21 mouse cellular contexts compared by ENCODE assay signal in the genomic region with DNA sequence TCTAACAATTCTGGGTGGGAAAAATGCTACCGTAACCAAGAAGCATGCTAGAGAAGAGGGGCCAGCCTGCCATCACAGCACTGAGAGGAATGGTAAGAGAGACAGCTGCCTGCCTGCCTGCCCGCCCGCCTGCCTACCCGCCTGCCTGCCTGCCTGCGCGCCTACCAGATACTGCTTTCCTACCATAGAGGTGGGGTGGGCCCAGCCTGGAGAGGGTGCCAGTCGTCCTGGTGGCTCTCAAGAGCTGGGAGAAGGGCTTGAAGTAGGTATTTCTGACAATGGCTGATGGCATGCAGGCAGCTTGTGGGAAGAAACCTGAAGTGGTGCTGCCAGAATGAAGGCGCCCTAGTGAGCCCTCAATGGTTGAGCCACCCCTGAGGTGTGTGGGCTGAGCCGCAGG.
"Had no signal": no experiment of that assay in that cellular context is flagged by ENCODE, and none has a peak within 500 bp of the region (broad histone marks: within the 10 kb centered on the region; RNA-seq: fewer than 3 reads in every experiment).

No protein-coding gene starts in this region.

- H3K27me3 ChIP-seq: midbrain, embryonic 15.5 days; neural tube, embryonic 13.5 days; stomach, embryonic 15.5 days had no signal

- H3K9me3 ChIP-seq: kidney, embryonic 15.5 days; limb, embryonic 12.5 days; limb, embryonic 15.5 days; midbrain, embryonic 12.5 days; midbrain, embryonic 15.5 days; neural tube, embryonic 13.5 days; stomach, embryonic 15.5 days had no signal

- ATAC-seq: liver, postnatal 0 days; midbrain, embryonic 15.5 days had no signal

- H3K4me2 ChIP-seq: kidney, embryonic 15.5 days; limb, embryonic 12.5 days; limb, embryonic 15.5 days; liver, embryonic 11.5 days; midbrain, embryonic 12.5 days; midbrain, embryonic 15.5 days; neural tube, embryonic 13.5 days; stomach, embryonic 15.5 days had no signal

- H3K4me1 ChIP-seq: kidney, embryonic 15.5 days; limb, embryonic 12.5 days; limb, embryonic 15.5 days; midbrain, embryonic 15.5 days; neural tube, embryonic 13.5 days; stomach, embryonic 15.5 days had no signal

- H3K4me3 ChIP-seq: kidney, embryonic 15.5 days; limb, embryonic 12.5 days; limb, embryonic 15.5 days; midbrain, embryonic 12.5 days; midbrain, embryonic 15.5 days; myocyte; neural tube, embryonic 13.5 days; stomach, embryonic 15.5 days had no signal

- H3K9ac ChIP-seq: kidney, embryonic 15.5 days; limb, embryonic 12.5 days; limb, embryonic 15.5 days; liver, embryonic 14.5 days; liver, postnatal 0 days; midbrain, embryonic 12.5 days; midbrain, embryonic 15.5 days; neural tube, embryonic 13.5 days; stomach, embryonic 15.5 days had no signal

- H3K27ac ChIP-seq: kidney, embryonic 15.5 days; limb, embryonic 12.5 days; limb, embryonic 15.5 days; liver, embryonic 14.5 days; midbrain, embryonic 12.5 days; midbrain, embryonic 15.5 days; neural tube, embryonic 13.5 days; stomach, embryonic 15.5 days had no signal

- DNase-seq: kidney, adult 11 months; kidney, adult 8-10 months; kidney, postnatal 10 days; kidney, postnatal 36 days; left cerebral cortex, postnatal 4 days; liver, postnatal 0 days; retina, postnatal 1 day; right cerebral cortex, postnatal 25 days; spleen, adult 18-20 months; thymus, adult 18-20 months; thymus, postnatal 36 days had no signal

- H3K36me3 ChIP-seq: midbrain, embryonic 15.5 days; stomach, embryonic 15.5 days had no signal
